Mouse (Mus musculus): ENCODE results near the gene Actrt1.

The Actrt1 gene

DNA sequence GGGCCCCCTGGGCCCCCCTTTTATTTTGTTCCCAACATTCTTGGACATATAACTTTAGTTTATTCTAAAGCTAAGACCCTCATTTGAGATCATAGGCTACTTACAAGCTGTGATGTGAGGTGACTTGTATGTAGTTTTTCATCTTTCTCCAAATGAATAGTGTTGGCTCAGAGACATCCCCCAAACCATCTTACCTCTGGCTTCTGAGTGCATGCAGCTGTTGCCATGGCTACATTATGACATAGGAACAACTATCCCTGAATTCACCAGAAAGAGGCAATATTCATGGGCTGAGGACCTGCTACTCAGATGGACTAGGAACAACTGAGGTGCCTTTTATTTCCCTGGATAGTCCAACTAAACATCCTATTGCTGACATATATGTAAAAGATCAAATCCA, at the start of gene Actrt1:
Gene Actrt1, plus strand, starts transcription at position 301 of the 400 bp plus-strand sequence.
- DNase-seq (ENCODE audit: low spot score in 2 of 2): no peak

DNA sequence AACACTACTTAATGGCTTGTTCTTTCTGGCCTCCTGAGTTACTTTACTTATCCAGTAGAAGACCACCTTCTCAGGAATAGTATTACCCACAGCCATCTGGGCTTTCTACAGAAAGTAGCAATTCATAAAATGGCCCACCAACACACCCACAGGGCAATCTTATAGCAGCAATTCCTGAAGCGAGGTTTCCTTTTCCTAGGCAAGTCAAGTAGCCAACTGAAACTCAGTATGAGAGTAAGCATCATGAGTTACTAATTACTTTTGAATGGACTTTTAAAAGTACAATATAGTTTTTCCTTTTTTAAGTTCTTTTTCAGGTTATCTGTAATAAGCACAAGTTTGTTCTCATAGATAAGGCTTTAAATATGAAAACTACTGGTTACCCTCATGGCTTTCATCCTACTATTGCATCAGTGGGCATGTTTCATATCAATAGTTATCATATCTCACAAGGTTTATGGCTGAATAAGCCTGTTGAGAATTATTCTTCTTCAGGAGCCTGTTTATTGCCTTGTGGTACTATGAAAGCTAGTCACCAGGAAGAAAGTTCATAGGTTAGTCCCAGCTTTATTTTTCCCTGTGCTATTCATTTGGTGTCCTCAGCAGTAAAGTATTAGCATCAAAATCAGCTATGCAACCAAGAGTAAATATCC, 2.8 kb downstream of the Actrt1 start:
- no peak for DNase-seq (ENCODE audit: low spot score in 2 of 2)
